In the genomic region with DNA sequence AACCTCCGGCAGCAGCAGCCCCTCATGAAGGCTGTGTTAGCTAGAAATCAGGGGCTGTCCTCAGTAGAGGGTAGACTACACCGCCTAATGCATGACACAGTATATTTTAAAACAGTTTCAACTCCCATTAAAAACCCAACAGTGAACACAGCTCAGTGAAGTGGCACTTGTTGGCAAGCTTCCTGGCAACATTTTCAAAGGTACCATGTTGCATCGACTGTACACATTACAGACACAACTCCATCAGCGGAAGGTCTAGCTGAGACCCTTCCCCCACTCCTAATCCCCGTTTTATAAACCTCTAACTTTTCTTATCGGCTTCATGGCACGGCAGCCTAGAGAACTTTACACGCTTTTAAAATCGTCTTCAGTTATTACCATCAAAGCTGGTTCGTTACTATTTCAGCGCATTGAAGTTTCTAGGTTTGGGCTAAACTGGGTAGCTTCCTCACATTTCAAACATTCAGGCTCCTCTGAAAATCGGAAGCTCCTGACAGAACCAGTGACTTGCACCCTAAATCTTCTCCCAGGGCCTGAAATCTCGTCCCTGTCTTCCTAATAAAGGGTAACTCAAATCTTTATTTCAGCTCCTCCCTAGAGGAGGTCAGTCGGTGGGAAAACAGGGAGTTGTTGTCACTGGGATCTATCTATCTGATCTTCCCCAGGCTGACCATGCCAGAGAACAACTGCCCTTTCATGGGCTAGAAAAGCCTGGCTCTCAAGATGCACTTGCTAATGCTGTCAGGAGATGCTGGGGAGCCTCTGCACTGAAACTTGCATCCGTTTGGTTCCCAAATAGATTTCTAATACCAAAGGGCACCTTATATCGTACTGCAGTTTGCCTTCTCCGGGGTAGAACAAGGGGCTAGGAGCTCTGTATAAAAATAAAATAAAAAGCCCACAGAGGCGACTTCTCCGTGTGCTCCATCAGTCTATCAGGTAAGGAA, we compare ENCODE assay signal across 8 mouse cellular contexts. TPM values are rescaled to one million over a fixed set of nuclear protein-coding genes. Genes with fewer than 3 reads are reported as not detected.
DNase-seq lines count a peak whose midpoint lies in the region; ATAC-seq lines count a peak whose summit lies in the region.

No protein-coding gene starts in this region.

- peak; percentile 2 for DNase-seq in embryonic facial prominence, embryonic 11.5 days (ENCODE audit: low spot score)
- DNase-seq in neural tube, embryonic 10.5 days (ENCODE audit: extremely low spot score, low spot score), result peak; percentile 16
- DNase-seq in spleen, postnatal 4 days (ENCODE audit: low spot score in 2 of 2), result no peak
- no peak for DNase-seq in yolk sac, embryonic 10.5 days (ENCODE audit: low spot score)
- DNase-seq in kidney, postnatal 14 days, result no peak

- H3K4me2 ChIP-seq in heart, embryonic 16.5 days (ENCODE audit: low read depth, low read length), result no peak overlapping the region
- no peak overlapping the region for H3K4me2 ChIP-seq in heart, embryonic 12.5 days
- H3K4me2 ChIP-seq in embryonic facial prominence, embryonic 11.5 days (ENCODE audit: low read depth, low read length), result 0 out of 2 replicates have a peak overlapping the region, but pooled peaks have one; percentile 11
- peak overlapping the region; percentile 75 for H3K4me2 ChIP-seq in hindbrain, embryonic 15.5 days

- H3K4me1 ChIP-seq in heart, embryonic 16.5 days (ENCODE audit: control insufficient read depth, insufficient read depth, low read length), result peaks cover 3% of the 10 kb centered on the region; the same call in 1 of the 2 replicates
- H3K4me1 ChIP-seq in heart, embryonic 12.5 days (replicated peaks), result 0 out of 2 replicates have a peak, but pooled peaks cover 3% of the 10 kb centered on the region
- no peaks in the 10 kb centered on the region for H3K4me1 ChIP-seq in embryonic facial prominence, embryonic 11.5 days (ENCODE audit: control insufficient read depth, insufficient read depth, low read length)
- peaks cover 16% of the 10 kb centered on the region; the same call in 1 of the 2 replicates for H3K4me1 ChIP-seq in hindbrain, embryonic 15.5 days (replicated peaks)

- no peak for ATAC-seq in heart, embryonic 16.5 days (replicated peaks; ENCODE audit: extremely low read depth, insufficient read depth, low FRiP score)
- no peak for ATAC-seq in heart, embryonic 12.5 days (ENCODE audit: insufficient number of reproducible peaks, low FRiP score)
- ATAC-seq in embryonic facial prominence, embryonic 11.5 days (replicated peaks; ENCODE audit: insufficient number of reproducible peaks, low FRiP score, low TSS enrichment, low read depth), result no peak
- ATAC-seq in hindbrain, embryonic 15.5 days (ENCODE audit: low FRiP score, low read depth), result no peak

- H3K27ac ChIP-seq in heart, embryonic 16.5 days (ENCODE audit: low read length), result no peak overlapping the region
- H3K27ac ChIP-seq in heart, embryonic 12.5 days (ENCODE audit: poor library complexity, severe bottlenecking), result no peak overlapping the region
- no peak overlapping the region for H3K27ac ChIP-seq in embryonic facial prominence, embryonic 11.5 days (replicated peaks; ENCODE audit: low read depth, low read length)
- H3K27ac ChIP-seq in hindbrain, embryonic 15.5 days (replicated peaks), result peak overlapping the region; percentile 78

- peak overlapping the region; percentile 69 for H3K4me3 ChIP-seq in heart, embryonic 16.5 days (ENCODE audit: low read length)
- no peak overlapping the region for H3K4me3 ChIP-seq in heart, embryonic 12.5 days
- no peak overlapping the region; the same call in 1 of the 2 replicates for H3K4me3 ChIP-seq in embryonic facial prominence, embryonic 11.5 days (ENCODE audit: low read depth, low read length)
- H3K4me3 ChIP-seq in hindbrain, embryonic 15.5 days, result peak overlapping the region; percentile 69

- H3K36me3 ChIP-seq in heart, embryonic 16.5 days (ENCODE audit: control insufficient read depth, insufficient read depth), result no peaks in the 10 kb centered on the region
- no peaks in the 10 kb centered on the region for H3K36me3 ChIP-seq in heart, embryonic 12.5 days
- no peaks in the 10 kb centered on the region for H3K36me3 ChIP-seq in embryonic facial prominence, embryonic 11.5 days (replicated peaks; ENCODE audit: control insufficient read depth, insufficient read depth, low read depth, low read length)
- H3K36me3 ChIP-seq in hindbrain, embryonic 15.5 days, result no peaks in the 10 kb centered on the region

- H3K9me3 ChIP-seq in heart, embryonic 16.5 days (replicated peaks; ENCODE audit: control insufficient read depth, low read length), result no peaks in the 10 kb centered on the region
- no peaks in the 10 kb centered on the region for H3K9me3 ChIP-seq in heart, embryonic 12.5 days (replicated peaks)
- no peaks in the 10 kb centered on the region for H3K9me3 ChIP-seq in embryonic facial prominence, embryonic 11.5 days (replicated peaks; ENCODE audit: control insufficient read depth, low read length)
- no peaks in the 10 kb centered on the region for H3K9me3 ChIP-seq in hindbrain, embryonic 15.5 days

- H3K9ac ChIP-seq in heart, embryonic 16.5 days (ENCODE audit: low read length), result no peak overlapping the region
- H3K9ac ChIP-seq in heart, embryonic 12.5 days, result no peak overlapping the region
- H3K9ac ChIP-seq in embryonic facial prominence, embryonic 11.5 days (replicated peaks; ENCODE audit: low read length), result no peak overlapping the region; the same call in 1 of the 2 replicates
- H3K9ac ChIP-seq in hindbrain, embryonic 15.5 days, result peak overlapping the region; percentile 53

- H3K27me3 ChIP-seq in heart, embryonic 16.5 days (ENCODE audit: control insufficient read depth, insufficient read depth, low read length), result peaks cover 28% of the 10 kb centered on the region
- H3K27me3 ChIP-seq in heart, embryonic 12.5 days (replicated peaks), result peaks cover 32% of the 10 kb centered on the region
- peaks cover 13% of the 10 kb centered on the region for H3K27me3 ChIP-seq in embryonic facial prominence, embryonic 11.5 days (ENCODE audit: control insufficient read depth, insufficient read depth, low read length)
- H3K27me3 ChIP-seq in hindbrain, embryonic 15.5 days, result no peaks in the 10 kb centered on the region

- WGBS in heart, embryonic 16.5 days, result 40% methylated on average over 19 of the region's 19 CpGs
- 44% methylated on average over 19 of the region's 19 CpGs for WGBS in heart, embryonic 12.5 days
- WGBS in embryonic facial prominence, embryonic 11.5 days, result 38% methylated on average over 19 of the region's 19 CpGs
- 32% methylated on average over 19 of the region's 19 CpGs for WGBS in hindbrain, embryonic 15.5 days

RNA-seq across cellular contexts. Expression of a gene that starts 1.6 kb away (rescaled TPM):
- polyA plus RNA-seq in heart, embryonic 16.5 days (2015; fragmentation: Nextera tagmentation; extraction: Ambion mirVana), result 0.43 and 0.60 TPM in 2 replicates
- polyA plus RNA-seq in heart, embryonic 12.5 days (2016; fragmentation: Nextera tagmentation; extraction: Ambion mirVana), result 0.97 and 1.3 TPM in 2 replicates
- 1.8 and 1.9 TPM in 2 replicates for polyA plus RNA-seq in embryonic facial prominence, embryonic 11.5 days (2014; fragmentation: Nextera tagmentation; extraction: Ambion mirVana)
- polyA plus RNA-seq in hindbrain, embryonic 15.5 days (2015; fragmentation: Nextera tagmentation; extraction: Ambion mirVana), result 16.7 and 19.4 TPM in 2 replicates

Comparison
In these comparisons a context has a peak if more than half of its experiments do, and no peak if none do; other contexts are left out.
1. H3K4me3 ChIP-seq: peak in heart, embryonic 16.5 days (single experiment) and hindbrain, embryonic 15.5 days (single experiment); none in heart, embryonic 12.5 days (single experiment) and embryonic facial prominence, embryonic 11.5 days (single experiment).
2. H3K4me2 ChIP-seq: peak in embryonic facial prominence, embryonic 11.5 days (single experiment) and hindbrain, embryonic 15.5 days (single experiment); none in heart, embryonic 16.5 days (single experiment) and heart, embryonic 12.5 days (single experiment).
3. DNase-seq: peak in embryonic facial prominence, embryonic 11.5 days (single experiment) and neural tube, embryonic 10.5 days (single experiment); none in spleen, postnatal 4 days (0 of 2), yolk sac, embryonic 10.5 days (single experiment) and kidney, postnatal 14 days (single experiment).